Mouse (Mus musculus) MEL-GATA-1-ER (cell line): ENCODE results near the gene Fam20b.

Experiments used
- DNase-seq: peaks from one replicate; pipeline ENCODE4 v3.0.0-alpha.2; 2012; ENCODE audit warnings: low read depth; ENCODE audit errors: extremely low read depth

The Fam20b gene

GRCm38 (mm10) chr1:156640577-156640976 is 78.3 kb downstream of the Fam20b start:
- DNase-seq, result no peak

DNA sequence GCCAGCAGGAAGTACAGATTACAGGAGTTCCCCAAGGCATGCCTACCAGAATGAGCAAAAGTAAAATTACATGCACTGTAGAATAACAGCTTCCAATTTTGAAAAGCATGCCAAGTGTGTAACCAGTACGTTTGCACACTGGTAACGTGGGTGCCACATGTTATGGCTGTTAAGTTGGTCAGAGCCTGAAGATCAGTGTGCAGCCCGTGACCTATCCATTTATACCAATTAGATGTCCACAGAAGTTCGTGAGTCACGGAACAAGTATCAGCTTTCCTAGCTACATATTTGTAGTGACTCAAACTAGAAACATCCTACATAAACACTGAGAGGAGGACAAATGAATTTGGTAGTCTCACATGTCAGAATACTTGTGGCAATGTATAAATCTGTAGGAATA is 79.4 kb downstream of the Fam20b start:
- DNase-seq, result no peak

DNA sequence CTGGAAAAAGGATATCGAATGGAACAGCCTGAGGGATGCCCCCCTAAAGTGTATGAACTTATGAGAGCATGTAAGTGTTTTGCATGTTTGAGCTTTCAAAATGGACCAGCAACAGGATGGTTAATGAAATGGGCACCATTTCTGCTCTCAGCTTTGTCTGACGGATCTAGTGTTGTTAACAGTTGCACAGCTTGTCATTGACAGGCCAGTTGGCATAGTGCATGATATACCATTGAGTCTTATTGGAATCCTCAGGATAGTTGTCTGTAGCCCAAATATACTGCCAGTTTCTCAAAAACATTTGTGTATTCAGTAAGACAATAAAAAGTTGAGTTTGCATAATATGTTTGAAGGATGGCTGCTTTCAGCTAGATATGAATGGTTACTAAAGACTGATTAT is 83.7 kb downstream of the Fam20b start:
- no peak for DNase-seq

DNA sequence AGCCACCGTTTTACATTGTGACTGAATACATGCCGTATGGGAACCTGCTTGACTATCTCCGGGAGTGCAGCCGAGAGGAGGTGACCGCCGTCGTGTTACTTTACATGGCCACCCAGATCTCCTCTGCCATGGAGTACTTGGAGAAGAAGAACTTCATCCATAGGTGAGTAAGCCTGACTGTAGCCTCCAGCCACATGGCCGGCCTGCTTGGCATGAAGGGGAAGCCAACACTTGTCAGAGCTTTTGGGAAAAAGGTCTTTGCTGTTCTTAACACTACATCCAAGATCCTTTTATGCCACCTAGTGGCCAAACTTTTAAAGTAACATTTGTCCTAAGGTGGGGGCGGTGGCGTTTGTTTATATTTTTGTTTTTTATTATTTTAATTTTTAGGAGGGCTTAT is 85.8 kb downstream of the Fam20b start:
- no peak for DNase-seq

- DNase-seq, result no peak
Measured at GRCm38 (mm10) chr1:156630965-156631364, 87.9 kb downstream of the Fam20b start.

- no peak for DNase-seq
Measured at GRCm38 (mm10) chr1:156629984-156630383, 88.9 kb downstream of the Fam20b start.
